Mouse (Mus musculus) cortical plate, adult 2 months (tissue): ENCODE measurements around the gene Shc4.

ENCODE experiments used
- CTCF ChIP-seq: fragments of 200-500 bp; IDR thresholded peaks from 2 replicates; pipeline ENCODE4 v1.5.1; 2011; ENCODE audit warnings: mild to moderate bottlenecking, control low read depth, low read length; ENCODE audit not compliant: insufficient read depth; ENCODE audit errors: extremely low read depth
- POLR2A ChIP-seq: fragments of 200-500 bp; IDR thresholded peaks from 2 replicates; pipeline ENCODE4 v1.6.1; 2011; ENCODE audit warnings: mild to moderate bottlenecking, low read length, control low read depth; ENCODE audit not compliant: insufficient read depth; ENCODE audit errors: extremely low read depth

DNA sequence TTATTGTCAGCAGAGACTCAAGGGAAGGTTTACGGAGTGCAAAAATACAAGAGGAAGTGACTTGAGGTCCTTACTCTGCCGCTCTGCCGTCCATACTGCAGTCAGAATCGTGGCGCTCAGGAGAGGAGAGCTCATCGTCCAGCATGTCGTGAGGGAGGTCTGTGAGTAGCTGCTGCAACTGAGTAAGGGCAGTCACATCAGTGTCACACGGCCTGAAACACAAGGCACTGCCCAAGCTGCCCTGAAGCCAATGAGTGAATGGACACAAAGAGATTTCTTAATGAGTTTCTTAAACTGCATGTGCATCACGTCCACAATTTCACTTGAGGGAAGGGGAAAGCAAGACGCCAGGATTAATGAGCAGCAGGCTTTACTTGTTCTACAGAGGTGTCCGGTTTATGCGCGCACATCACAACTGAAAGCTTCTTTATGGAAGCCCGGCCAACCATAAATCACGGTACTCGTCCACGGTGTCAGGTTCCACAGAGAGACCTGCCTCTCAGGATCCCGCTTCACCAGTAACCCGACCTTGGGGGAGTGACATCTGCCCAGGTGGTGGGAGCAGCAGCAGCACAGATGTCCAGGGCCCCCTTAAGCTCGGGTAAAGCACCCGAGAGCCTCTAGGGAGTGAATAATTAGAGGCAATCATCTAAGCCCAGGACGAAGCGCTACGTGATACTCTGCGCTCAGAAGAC is 103.6 kb downstream of the Shc4 start:
- TF ChIP-seq CTCF (no peak), POLR2A (no peak)
